Mouse (Mus musculus): ENCODE data around the gene Tbc1d8. TPM values are rescaled to one million over a fixed set of nuclear protein-coding genes. Genes with fewer than 3 reads are reported as not detected.
A peak's percentile ranks its signal among the peaks of the same experiment; 100 is the strongest.

The Tbc1d8 gene
- polyA plus RNA-seq, 1 experiment = not detected

DNA sequence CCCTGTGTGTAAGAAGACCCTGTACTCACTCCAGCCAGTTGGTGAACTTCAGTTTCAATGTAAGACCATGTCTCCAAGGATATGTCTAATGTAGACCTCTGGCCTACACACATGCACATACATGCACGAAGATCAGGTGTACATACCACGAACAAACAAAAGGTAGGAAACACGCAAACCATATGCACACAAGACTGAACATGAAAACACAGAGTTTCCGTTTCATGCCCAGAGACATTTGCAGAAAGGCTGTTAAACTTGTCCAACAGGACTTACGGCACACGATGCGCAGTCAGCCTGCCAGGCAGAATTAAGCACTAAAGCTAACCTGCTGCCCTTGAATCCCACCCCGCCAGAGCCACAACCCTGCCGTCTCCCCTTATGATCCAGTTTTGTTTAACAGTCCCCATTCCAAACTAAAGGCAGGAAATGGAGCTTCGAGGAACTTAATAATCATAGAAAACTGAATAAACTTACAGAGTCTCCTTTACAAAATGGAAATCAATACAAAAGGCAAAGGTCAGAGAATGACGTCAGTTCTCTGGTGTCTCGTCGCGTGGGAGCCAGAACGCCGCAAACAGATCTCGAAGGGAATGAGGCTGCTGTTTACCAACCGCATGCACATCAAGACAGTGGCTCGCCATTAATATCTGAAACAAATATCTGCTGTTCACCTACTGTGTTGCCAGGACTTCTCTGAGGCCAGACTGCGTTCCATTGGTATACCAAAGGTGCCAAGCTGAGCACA lies 33.1 kb downstream of the Tbc1d8 start:
- H3K4me3 ChIP-seq (ENCODE audit: insufficient read depth, low read depth, low read length) = no peak overlapping the region
- no peak overlapping the region for H3K27ac ChIP-seq (ENCODE audit: insufficient read depth, low read depth, low read length)
- TF ChIP-seq POLR2A (IDR thresholded peaks at IDR 0.05; ENCODE audit: insufficient read depth, low read depth, low read length) = no peak
- TF ChIP-seq CTCF (IDR thresholded peaks at IDR 0.05; ENCODE audit: insufficient read depth, low read depth, low read length) = no peak
- H3K4me1 ChIP-seq (ENCODE audit: control insufficient read depth, insufficient read depth, low read length) = peaks cover 49% of the 10 kb centered on the region
- 92% methylated on average over 20 of the region's 20 CpGs for whole genome bisulfite sequencing

DNA sequence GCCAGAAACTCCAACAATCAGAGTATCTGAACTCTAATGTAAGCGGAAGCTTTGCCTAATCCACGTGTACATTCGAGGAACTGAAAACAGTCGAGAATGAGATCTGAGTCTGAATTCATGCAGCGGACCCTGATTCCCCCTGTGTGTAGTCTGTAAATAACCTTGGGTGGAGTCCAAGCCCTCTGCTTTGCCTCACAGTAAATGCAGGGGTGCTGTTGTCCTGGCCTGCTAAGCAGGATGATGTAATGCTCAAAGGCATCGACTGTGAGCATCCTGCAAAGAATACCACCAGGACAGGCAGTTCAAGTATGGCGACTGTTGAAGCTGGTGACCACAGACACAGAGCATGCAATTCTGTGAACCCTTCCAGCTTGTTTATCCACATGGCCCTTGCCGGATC lies 34.8 kb downstream of the Tbc1d8 start:
- H3K27ac ChIP-seq (ENCODE audit: insufficient read depth, low read depth, low read length) = no peak overlapping the region
- TF ChIP-seq POLR2A (IDR thresholded peaks at IDR 0.05; ENCODE audit: insufficient read depth, low read depth, low read length) (no peak), CTCF (IDR thresholded peaks at IDR 0.05; ENCODE audit: insufficient read depth, low read depth, low read length) (no peak)
- H3K4me1 ChIP-seq (ENCODE audit: control insufficient read depth, insufficient read depth, low read length) = peaks cover 37% of the 10 kb centered on the region
- no peak overlapping the region for H3K4me3 ChIP-seq (ENCODE audit: insufficient read depth, low read depth, low read length)
- 38% methylated on average over 8 of the region's 8 CpGs for WGBS

DNA sequence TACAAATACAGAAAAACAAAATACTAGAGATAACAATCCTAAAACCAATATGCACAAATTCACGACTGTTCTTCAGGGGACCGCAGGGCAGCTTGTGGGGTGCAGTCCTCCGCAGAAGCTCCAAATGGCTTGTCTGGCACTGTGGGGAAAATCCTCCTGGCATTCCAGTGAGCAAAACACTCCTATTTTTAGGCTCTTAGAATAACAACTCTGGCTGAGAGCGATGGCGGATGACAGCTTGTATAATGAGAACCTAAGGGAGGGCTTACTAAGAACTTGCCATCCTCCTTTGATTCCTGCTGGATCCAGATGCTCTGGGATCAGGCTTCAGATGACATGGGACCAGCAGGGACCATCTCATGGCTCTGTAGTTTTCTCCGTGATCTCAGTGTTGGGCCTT lies 36.9 kb downstream of the Tbc1d8 start:
- TF ChIP-seq CTCF (IDR thresholded peaks at IDR 0.05; ENCODE audit: insufficient read depth, low read depth, low read length) (no peak), POLR2A (IDR thresholded peaks at IDR 0.05; ENCODE audit: insufficient read depth, low read depth, low read length) (no peak)

DNA sequence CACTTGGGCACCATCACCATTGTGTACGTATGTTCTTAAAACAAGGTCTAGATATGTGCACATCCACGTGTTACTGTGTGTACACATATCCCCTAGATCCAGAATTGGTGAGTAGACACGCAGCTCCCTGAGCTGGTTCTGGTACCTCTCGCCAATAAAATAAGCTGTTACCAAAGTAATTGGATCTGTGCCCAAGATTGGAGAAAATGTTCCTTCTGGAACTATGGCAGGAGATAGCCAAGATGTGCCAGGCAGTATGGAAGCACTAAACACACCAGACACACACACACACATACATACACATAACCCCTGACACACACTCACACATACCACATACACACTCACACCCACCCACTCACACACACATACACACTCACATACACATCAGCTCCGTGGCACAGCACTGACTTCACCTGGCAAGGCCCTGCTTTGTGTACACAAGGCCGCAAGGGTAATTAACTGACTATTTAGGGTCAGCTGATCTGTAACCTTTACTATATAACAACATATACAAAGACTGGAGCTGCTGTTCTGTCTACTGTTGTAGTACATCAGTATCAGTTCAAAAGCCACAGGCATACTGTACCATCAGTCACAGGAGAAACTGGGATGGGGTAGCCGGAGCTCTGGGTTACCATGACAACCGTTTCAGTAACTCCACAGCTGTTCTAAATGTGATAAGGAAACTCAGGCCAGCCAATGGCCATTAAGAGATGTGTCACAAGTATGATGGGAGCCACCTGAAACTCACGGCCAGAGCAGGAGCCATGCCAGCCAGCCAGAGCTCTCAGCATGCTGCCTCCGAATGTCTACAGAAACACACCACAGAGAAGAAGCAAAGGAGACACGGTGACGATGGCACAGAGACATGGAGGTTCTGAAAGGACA lies 38.6 kb downstream of the Tbc1d8 start:
- Histone ChIP-seq H3K27ac (ENCODE audit: insufficient read depth, low read depth, low read length) (no peak overlapping the region), H3K4me3 (ENCODE audit: insufficient read depth, low read depth, low read length) (no peak overlapping the region)
- TF ChIP-seq POLR2A (IDR thresholded peaks at IDR 0.05; ENCODE audit: insufficient read depth, low read depth, low read length) (no peak), CTCF (IDR thresholded peaks at IDR 0.05; ENCODE audit: insufficient read depth, low read depth, low read length) (no peak)

More for the DNA sequence above, 36.9 kb downstream of the Tbc1d8 start:
- H3K4me3 ChIP-seq (ENCODE audit: insufficient read depth, low read depth, low read length) = no peak overlapping the region
- peak overlapping the region; percentile 69 for H3K27ac ChIP-seq (ENCODE audit: insufficient read depth, low read depth, low read length)
- H3K4me1 ChIP-seq (ENCODE audit: control insufficient read depth, insufficient read depth, low read length) = peaks cover 31% of the 10 kb centered on the region
- 29% methylated on average over 6 of the region's 6 CpGs for WGBS

DNA sequence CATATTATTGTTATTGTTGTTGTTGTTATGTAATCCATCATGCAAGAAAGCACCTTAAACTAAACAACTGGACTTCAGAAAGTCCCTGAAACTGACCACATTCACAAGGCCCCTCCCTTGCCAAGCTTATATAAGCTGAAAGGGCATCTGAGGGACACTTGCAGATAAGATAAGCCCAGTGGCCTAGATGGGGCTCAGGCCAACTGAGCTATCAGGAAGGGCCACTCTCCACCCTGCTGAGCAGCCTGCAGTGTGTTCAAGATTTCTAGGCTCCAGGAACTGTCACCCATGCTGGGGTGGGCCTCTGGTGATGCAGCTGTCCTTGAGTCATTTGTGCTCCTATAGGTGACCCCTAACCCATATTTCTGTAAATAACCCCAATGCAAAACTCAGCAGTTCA lies 39.9 kb downstream of the Tbc1d8 start:
- TF ChIP-seq POLR2A (IDR thresholded peaks at IDR 0.05; ENCODE audit: insufficient read depth, low read depth, low read length) (no peak), CTCF (IDR thresholded peaks at IDR 0.05; ENCODE audit: insufficient read depth, low read depth, low read length) (no peak)
- Histone ChIP-seq H3K4me1 (ENCODE audit: control insufficient read depth, insufficient read depth, low read length) (peaks cover 22% of the 10 kb centered on the region), H3K27ac (ENCODE audit: insufficient read depth, low read depth, low read length) (no peak overlapping the region), H3K4me3 (ENCODE audit: insufficient read depth, low read depth, low read length) (no peak overlapping the region)

More for the DNA sequence above, 38.6 kb downstream of the Tbc1d8 start:
- 45% methylated on average over 12 of the region's 12 CpGs for WGBS
- peaks cover 25% of the 10 kb centered on the region for H3K4me1 ChIP-seq (ENCODE audit: control insufficient read depth, insufficient read depth, low read length)

DNA sequence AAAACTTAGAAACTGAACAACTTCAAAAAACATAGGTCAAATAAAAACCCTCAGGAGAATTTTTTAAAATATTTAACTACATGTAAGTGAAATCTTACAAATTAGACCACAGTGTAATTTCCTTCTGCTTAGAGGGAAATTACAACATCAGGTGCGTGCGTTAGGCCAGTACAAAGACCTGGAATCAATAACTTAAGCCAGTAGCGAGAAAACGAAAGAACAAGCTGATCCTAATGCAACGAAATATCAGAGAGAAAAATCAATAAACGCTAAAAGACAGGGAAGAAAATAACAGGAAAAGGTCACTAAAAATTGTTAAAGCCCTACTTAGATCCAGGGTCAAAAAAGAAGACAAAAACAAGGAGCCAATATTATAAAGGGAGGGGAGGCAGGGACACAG lies 44.3 kb downstream of the Tbc1d8 start:
- Histone ChIP-seq H3K4me3 (ENCODE audit: insufficient read depth, low read depth, low read length) (no peak overlapping the region), H3K4me1 (ENCODE audit: control insufficient read depth, insufficient read depth, low read length) (no peaks in the 10 kb centered on the region), H3K27ac (ENCODE audit: insufficient read depth, low read depth, low read length) (no peak overlapping the region)
- 92% methylated on average over 6 of the region's 6 CpGs for WGBS
- TF ChIP-seq CTCF (IDR thresholded peaks at IDR 0.05; ENCODE audit: insufficient read depth, low read depth, low read length) = no peak
- TF ChIP-seq POLR2A (IDR thresholded peaks at IDR 0.05; ENCODE audit: insufficient read depth, low read depth, low read length) = no peak

DNA sequence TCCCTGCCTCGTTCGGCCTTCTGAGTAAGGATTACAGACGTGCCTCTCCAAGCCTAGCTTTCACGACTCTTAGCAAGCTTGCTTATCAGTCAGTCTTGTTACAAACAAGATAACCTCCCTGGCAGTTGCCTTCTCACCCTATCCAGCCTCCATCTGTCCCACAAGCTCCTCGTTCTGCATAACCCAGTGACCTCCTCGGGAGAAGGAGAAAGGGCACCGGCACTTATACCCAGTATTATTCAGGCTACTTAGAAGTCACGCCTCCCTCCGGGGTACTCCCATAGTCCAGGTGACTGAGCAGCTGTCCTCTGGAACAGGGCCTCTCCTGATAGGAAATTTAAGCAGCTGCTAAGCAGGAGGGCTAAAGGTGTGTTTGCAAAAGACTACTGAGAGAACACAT lies 48.5 kb downstream of the Tbc1d8 start:
- H3K4me1 ChIP-seq (ENCODE audit: control insufficient read depth, insufficient read depth, low read length) = no peaks in the 10 kb centered on the region
- no peak for TF ChIP-seq POLR2A (IDR thresholded peaks at IDR 0.05; ENCODE audit: insufficient read depth, low read depth, low read length)
- no peak for TF ChIP-seq CTCF (IDR thresholded peaks at IDR 0.05; ENCODE audit: insufficient read depth, low read depth, low read length)
- 86% methylated on average over 9 of the region's 9 CpGs for WGBS
- H3K27ac ChIP-seq (ENCODE audit: insufficient read depth, low read depth, low read length) = no peak overlapping the region
- H3K4me3 ChIP-seq (ENCODE audit: insufficient read depth, low read depth, low read length) = no peak overlapping the region

DNA sequence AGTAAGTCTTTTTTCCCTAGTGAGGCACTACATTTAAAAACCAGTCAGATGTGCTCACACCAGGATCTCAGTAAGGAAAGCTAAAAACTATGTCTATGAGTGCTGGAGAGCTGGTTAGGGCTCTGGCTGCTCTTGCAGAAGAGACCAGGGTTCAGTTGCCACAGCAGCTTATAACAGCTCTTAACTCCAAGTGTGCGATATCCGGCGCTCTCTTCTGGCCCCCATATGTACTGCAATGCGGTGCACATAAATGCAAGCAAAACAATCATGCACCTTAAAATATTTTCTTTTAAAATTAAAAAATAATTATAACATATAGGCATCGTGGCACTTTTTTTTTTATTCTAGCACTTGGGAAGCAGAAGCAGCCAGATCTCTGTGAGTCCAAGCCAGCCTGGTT lies 49.5 kb downstream of the Tbc1d8 start:
- Histone ChIP-seq H3K4me3 (ENCODE audit: insufficient read depth, low read depth, low read length) (no peak overlapping the region), H3K4me1 (ENCODE audit: control insufficient read depth, insufficient read depth, low read length) (0 out of 2 replicates have a peak, but pooled peaks cover 2% of the 10 kb centered on the region), H3K27ac (ENCODE audit: insufficient read depth, low read depth, low read length) (no peak overlapping the region)
- 96% methylated on average over 5 of the region's 5 CpGs for WGBS
- TF ChIP-seq POLR2A (IDR thresholded peaks at IDR 0.05; ENCODE audit: insufficient read depth, low read depth, low read length) (no peak), CTCF (IDR thresholded peaks at IDR 0.05; ENCODE audit: insufficient read depth, low read depth, low read length) (no peak)

DNA sequence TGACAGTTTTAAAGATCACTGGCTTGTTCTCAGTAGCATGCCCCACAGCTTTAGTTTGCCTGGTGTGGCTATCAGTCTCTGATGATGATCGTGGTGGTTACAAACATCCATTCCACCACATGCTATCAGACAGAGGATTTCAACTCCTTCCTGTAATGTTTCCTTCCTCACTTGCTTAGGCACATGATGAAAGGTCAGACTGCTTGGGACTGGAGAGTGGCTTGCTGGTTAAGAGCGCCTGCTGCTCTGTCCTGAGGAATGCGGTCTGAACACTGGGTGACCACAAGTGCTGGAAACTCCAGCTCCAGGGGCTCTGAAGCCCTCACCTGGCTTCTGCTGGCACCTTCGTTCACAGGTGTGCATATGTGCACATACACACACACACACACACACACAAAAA lies 50.3 kb downstream of the Tbc1d8 start:
- H3K4me1 ChIP-seq (ENCODE audit: control insufficient read depth, insufficient read depth, low read length) = 0 out of 2 replicates have a peak, but pooled peaks cover 2% of the 10 kb centered on the region
- 91% methylated on average over 4 of the region's 4 CpGs for WGBS
- H3K27ac ChIP-seq (ENCODE audit: insufficient read depth, low read depth, low read length) = no peak overlapping the region
- no peak overlapping the region for H3K4me3 ChIP-seq (ENCODE audit: insufficient read depth, low read depth, low read length)
- TF ChIP-seq POLR2A (IDR thresholded peaks at IDR 0.05; ENCODE audit: insufficient read depth, low read depth, low read length) = no peak
